Mouse (Mus musculus) limb, embryonic 10.5 days (tissue): ENCODE measurements at regions not wholly inside any gene's neighbourhood (a gene's known extent, or its start where the extent isn't known, plus 50 kb on each side); places are given as distances from the start of the nearest gene placed in this dataset.

ENCODE experiments used
- DNase-seq: peaks from one replicate; pipeline ENCODE4 v3.0.0-alpha.2; 2017; ENCODE audit warnings: low spot score
- H3K27ac ChIP-seq: fragments of 300-500 bp; sonication (generic); 2 replicates; pipeline ENCODE4 v1.5.1; 2016; ENCODE audit warnings: mild to moderate bottlenecking
- H3K27me3 ChIP-seq: fragments of 300-500 bp; sonication (generic); 2 replicates; pipeline ENCODE4 v1.6.1; 2016; ENCODE audit warnings: low read depth, mild to moderate bottlenecking; ENCODE audit not compliant: poor library complexity, severe bottlenecking
- H3K36me3 ChIP-seq: fragments of 300-500 bp; sonication (generic); 2 replicates; pipeline ENCODE4 v1.6.1; 2016; ENCODE audit warnings: mild to moderate bottlenecking, moderate library complexity
- H3K4me1 ChIP-seq: fragments of 300-500 bp; sonication (generic); 2 replicates; pipeline ENCODE4 v1.6.1; 2016
- H3K4me3 ChIP-seq: fragments of 300-500 bp; sonication (generic); 2 replicates; pipeline ENCODE4 v1.5.1; 2016; ENCODE audit warnings: mild to moderate bottlenecking, moderate library complexity
- H3K9me3 ChIP-seq: fragments of 300-500 bp; sonication (generic); replicated peaks from 2 replicates; pipeline ENCODE4 v1.6.1; 2016; ENCODE audit warnings: mild to moderate bottlenecking
- WGBS: fragments of 180-500 bp; shearing (Covaris S2); methylation state at CpG from one replicate; pipeline ENCODE4 v1.1.7; 2016; 5-methylcytosine and 5-hydroxymethylcytosine counted together

DNA sequence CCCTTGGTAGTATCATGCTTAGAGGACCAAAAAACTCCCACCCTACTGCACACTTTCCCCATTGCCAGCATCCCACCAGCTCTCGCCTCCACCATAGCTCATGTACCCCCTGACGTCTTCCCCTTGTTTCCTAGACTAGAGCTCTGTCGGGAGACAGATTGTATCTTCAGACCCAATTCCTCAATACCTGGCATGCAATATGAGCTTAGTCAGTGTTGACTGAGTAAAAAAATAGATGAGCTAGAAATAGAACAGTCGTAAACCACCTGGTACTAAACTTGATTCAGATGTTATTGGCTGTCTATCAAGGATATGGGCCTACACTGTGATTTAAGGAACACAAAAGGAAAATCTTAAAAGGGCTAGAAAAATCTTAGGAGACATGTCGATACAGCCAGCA, 215.1 kb upstream of the Noct start:
- no peak for DNase-seq
- no peak overlapping the region for H3K27ac ChIP-seq
- no peaks in the 10 kb centered on the region for H3K36me3 ChIP-seq
- no peaks in the 10 kb centered on the region for H3K4me1 ChIP-seq
- no peaks in the 10 kb centered on the region for H3K9me3 ChIP-seq
- no peak overlapping the region for H3K4me3 ChIP-seq
- WGBS: 87% methylated on average over 5 of the region's 5 CpGs
- H3K27me3 ChIP-seq: no peaks in the 10 kb centered on the region

- H3K27me3 ChIP-seq: no peaks in the 10 kb centered on the region
- H3K36me3 ChIP-seq: no peaks in the 10 kb centered on the region
- H3K27ac ChIP-seq: peak overlapping the region; percentile 58
- no peaks in the 10 kb centered on the region for H3K9me3 ChIP-seq
- peaks cover 12% of the 10 kb centered on the region for H3K4me1 ChIP-seq
- DNase-seq: no peak
- no peak overlapping the region for H3K4me3 ChIP-seq
- 92% methylated on average over 10 of the region's 10 CpGs for WGBS
Observed at GRCm38 (mm10) chr3:51019650-51020346, 204.4 kb upstream of the Noct start.

GRCm38 (mm10) chr3:51024655-51025054, 199.6 kb upstream of the Noct start:
- Histone ChIP-seq H3K27ac (peak overlapping the region; percentile 66), H3K4me3 (no peak overlapping the region), H3K36me3 (no peaks in the 10 kb centered on the region), H3K27me3 (no peaks in the 10 kb centered on the region), H3K9me3 (no peaks in the 10 kb centered on the region), H3K4me1 (peaks cover 19% of the 10 kb centered on the region)
- no peak for DNase-seq
- 17% methylated on average over 6 of the region's 6 CpGs for WGBS

DNA sequence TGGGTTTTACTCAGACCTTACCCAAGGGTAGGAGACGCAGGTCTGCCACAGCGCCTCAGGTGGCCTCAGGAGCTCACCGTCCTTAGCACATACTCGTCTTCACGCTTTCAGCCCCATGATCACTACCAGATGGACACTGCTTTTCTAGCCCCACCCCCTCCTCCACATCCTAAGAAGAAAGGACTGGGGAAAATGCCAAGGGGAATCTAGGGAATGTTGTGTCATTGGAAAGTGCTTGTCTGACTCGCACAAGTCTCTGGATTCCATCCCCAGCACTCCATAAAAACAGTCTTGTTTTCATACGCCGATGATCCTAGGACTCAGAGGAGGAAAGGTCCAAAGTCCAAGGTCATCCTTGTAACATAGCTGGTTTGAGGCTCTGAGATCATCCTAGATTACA, 192.4 kb upstream of the Noct start:
- Histone ChIP-seq H3K27ac (peak overlapping the region; percentile 25; the same call in 1 of the 2 replicates), H3K36me3 (no peaks in the 10 kb centered on the region), H3K9me3 (no peaks in the 10 kb centered on the region), H3K4me1 (peaks cover 8% of the 10 kb centered on the region), H3K27me3 (no peaks in the 10 kb centered on the region), H3K4me3 (no peak overlapping the region)
- 25% methylated on average over 8 of the region's 8 CpGs for WGBS
- DNase-seq: peak; percentile 40

- WGBS: 80% methylated on average over 2 of the region's 2 CpGs
- DNase-seq: no peak
- Histone ChIP-seq H3K4me3 (no peak overlapping the region), H3K36me3 (no peaks in the 10 kb centered on the region), H3K27me3 (no peaks in the 10 kb centered on the region), H3K9me3 (no peaks in the 10 kb centered on the region), H3K27ac (no peak overlapping the region), H3K4me1 (peaks cover 8% of the 10 kb centered on the region)
Observed at GRCm38 (mm10) chr3:51033292-51033691, 191.0 kb upstream of the Noct start.

- DNase-seq: no peak
- no peaks in the 10 kb centered on the region for H3K9me3 ChIP-seq
- no peaks in the 10 kb centered on the region for H3K36me3 ChIP-seq
- peaks cover 3% of the 10 kb centered on the region for H3K4me1 ChIP-seq
- no peak overlapping the region for H3K4me3 ChIP-seq
- no peak overlapping the region for H3K27ac ChIP-seq
- WGBS: 49% methylated on average over 17 of the region's 17 CpGs
- H3K27me3 ChIP-seq: no peaks in the 10 kb centered on the region
Observed at GRCm38 (mm10) chr3:51036700-51037306, 187.4 kb upstream of the Noct start.

DNA sequence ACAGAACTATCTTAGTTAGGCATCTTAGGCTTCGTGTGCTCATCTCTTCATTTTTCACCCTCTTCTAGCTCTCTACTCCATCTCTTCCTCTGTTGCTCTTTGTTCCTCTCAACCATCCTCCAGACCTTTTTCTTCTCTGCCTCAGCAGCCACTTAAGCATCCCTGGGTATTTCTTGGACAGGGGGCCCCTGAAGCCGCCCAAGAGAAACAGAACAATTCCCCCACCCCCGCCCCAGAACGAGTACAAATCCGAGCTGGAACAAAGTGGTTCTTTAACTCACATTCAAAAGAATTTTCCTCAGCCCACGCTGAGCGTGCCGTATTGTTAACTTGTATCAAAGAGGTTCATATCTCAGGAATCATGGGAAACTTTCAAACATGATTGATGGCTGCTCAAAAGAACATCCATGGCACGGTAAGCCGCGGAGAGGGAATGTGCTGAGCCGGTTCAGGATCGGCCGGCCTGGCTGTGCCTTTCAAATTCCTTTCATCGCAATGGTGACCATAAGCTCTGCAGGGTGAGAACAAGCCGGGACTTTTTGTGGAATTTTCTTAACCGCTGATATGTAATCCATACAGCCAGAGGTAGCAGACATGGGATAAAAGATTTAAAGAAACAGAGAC, 181.9 kb upstream of the Noct start:
- H3K27ac ChIP-seq: no peak overlapping the region
- DNase-seq: no peak
- H3K27me3 ChIP-seq: no peaks in the 10 kb centered on the region
- H3K36me3 ChIP-seq: no peaks in the 10 kb centered on the region
- WGBS: 83% methylated on average over 17 of the region's 17 CpGs
- peaks cover 5% of the 10 kb centered on the region for H3K4me1 ChIP-seq
- H3K4me3 ChIP-seq: no peak overlapping the region
- H3K9me3 ChIP-seq: no peaks in the 10 kb centered on the region

- no peaks in the 10 kb centered on the region for H3K27me3 ChIP-seq
- peaks cover 10% of the 10 kb centered on the region for H3K4me1 ChIP-seq
- no peaks in the 10 kb centered on the region for H3K9me3 ChIP-seq
- WGBS: 93% methylated on average over 3 of the region's 3 CpGs
- H3K36me3 ChIP-seq: no peaks in the 10 kb centered on the region
- no peak for DNase-seq
- H3K27ac ChIP-seq: no peak overlapping the region
- no peak overlapping the region for H3K4me3 ChIP-seq
Observed at GRCm38 (mm10) chr3:51048739-51049138, 175.5 kb upstream of the Noct start.

- Histone ChIP-seq H3K36me3 (no peaks in the 10 kb centered on the region), H3K4me1 (peaks cover 10% of the 10 kb centered on the region), H3K27ac (no peak overlapping the region), H3K4me3 (no peak overlapping the region), H3K9me3 (no peaks in the 10 kb centered on the region), H3K27me3 (no peaks in the 10 kb centered on the region)
- DNase-seq: no peak
- 80% methylated on average over 1 of the region's 1 CpGs for WGBS
Observed at GRCm38 (mm10) chr3:51050156-51050555, 174.1 kb upstream of the Noct start.

GRCm38 (mm10) chr3:51055004-51055403, 169.2 kb upstream of the Noct start:
- no peak overlapping the region for H3K27ac ChIP-seq
- no peaks in the 10 kb centered on the region for H3K9me3 ChIP-seq
- no peaks in the 10 kb centered on the region for H3K27me3 ChIP-seq
- H3K4me3 ChIP-seq: no peak overlapping the region
- no peak for DNase-seq
- H3K4me1 ChIP-seq: no peaks in the 10 kb centered on the region
- 72% methylated on average over 8 of the region's 8 CpGs for WGBS
- no peaks in the 10 kb centered on the region for H3K36me3 ChIP-seq

GRCm38 (mm10) chr3:51064201-51064600, 160.0 kb upstream of the Noct start:
- DNase-seq: no peak
- H3K9me3 ChIP-seq: no peaks in the 10 kb centered on the region
- no peaks in the 10 kb centered on the region for H3K36me3 ChIP-seq
- peaks cover 53% of the 10 kb centered on the region for H3K4me1 ChIP-seq
- whole genome bisulfite sequencing: 41% methylated on average over 4 of the region's 4 CpGs
- no peak overlapping the region for H3K4me3 ChIP-seq
- H3K27me3 ChIP-seq: no peaks in the 10 kb centered on the region
- H3K27ac ChIP-seq: no peak overlapping the region

GRCm38 (mm10) chr3:51066373-51066772, 157.9 kb upstream of the Noct start:
- H3K27me3 ChIP-seq: no peaks in the 10 kb centered on the region
- no peak overlapping the region for H3K27ac ChIP-seq
- DNase-seq: no peak

GRCm38 (mm10) chr3:51072417-51072816, 151.8 kb upstream of the Noct start:
- Histone ChIP-seq H3K27me3 (no peaks in the 10 kb centered on the region), H3K4me1 (peaks cover 33% of the 10 kb centered on the region), H3K4me3 (no peak overlapping the region), H3K27ac (peak overlapping the region; percentile 58; the same call in 1 of the 2 replicates), H3K36me3 (no peaks in the 10 kb centered on the region), H3K9me3 (no peaks in the 10 kb centered on the region)
- DNase-seq: no peak
- WGBS: 62% methylated on average over 10 of the region's 10 CpGs

More at GRCm38 (mm10) chr3:51066373-51066772, 157.9 kb upstream of the Noct start:
- 76% methylated on average over 5 of the region's 5 CpGs for WGBS
- Histone ChIP-seq H3K4me3 (no peak overlapping the region), H3K4me1 (peaks cover 54% of the 10 kb centered on the region), H3K9me3 (no peaks in the 10 kb centered on the region), H3K36me3 (no peaks in the 10 kb centered on the region)
